Mouse (Mus musculus): ENCODE measurements around the gene Rerg.

- TF ChIP-seq CTCF (IDR thresholded peaks at IDR 0.05; ENCODE audit: insufficient read depth, low read length) (no peak), POLR2A (IDR thresholded peaks at IDR 0.05; ENCODE audit: borderline replicate concordance, extremely low read depth, low read depth, low read length) (no peak)
Measured at GRCm38 (mm10) chr6:137180115-137180514, 9.8 kb upstream of the Rerg start.
